ENCODE assay signal across 10 mouse cellular contexts in genomic region chr10:81420191-81420767, GRCm38 (mm10). TPM values are rescaled to one million over a fixed set of nuclear protein-coding genes. Genes with fewer than 3 reads are reported as not detected.
DNase-seq lines count a peak whose midpoint lies in the region; ATAC-seq and TF ChIP-seq lines count a peak whose summit lies in the region.
"Had no signal": no experiment of that assay in that cellular context is flagged by ENCODE, and none has a peak within 500 bp of the region (broad histone marks: within the 10 kb centered on the region; RNA-seq: fewer than 3 reads in every experiment).

No protein-coding gene starts in this region.

- ATAC-seq in kidney, embryonic 16.5 days (ENCODE audit: low FRiP score, low TSS enrichment) = no peak
- ATAC-seq in erythroblast, adult 5-6 weeks (replicated peaks; ENCODE audit: low FRiP score, poor library complexity, severe bottlenecking) = no peak

- peaks cover 11% of the 10 kb centered on the region; the same call in 1 of the 2 replicates for H3K36me3 ChIP-seq in kidney, embryonic 16.5 days (ENCODE audit: insufficient read depth, low read length)
- H3K36me3 ChIP-seq in ES-Bruce4 (ENCODE audit: control insufficient read depth, insufficient read depth, low read length, poor library complexity, severe bottlenecking) = no peaks in the 10 kb centered on the region
- H3K36me3 ChIP-seq: hindbrain, embryonic 15.5 days had no signal

- no peaks in the 10 kb centered on the region for H3K27me3 ChIP-seq in kidney, embryonic 16.5 days (ENCODE audit: insufficient read depth, low read length)
- H3K27me3 ChIP-seq in ES-Bruce4 (ENCODE audit: control insufficient read depth, insufficient read depth, low read length, poor library complexity, severe bottlenecking) = no peaks in the 10 kb centered on the region

- no peak overlapping the region for H3K27ac ChIP-seq in kidney, embryonic 16.5 days (ENCODE audit: low read length)
- H3K27ac ChIP-seq in ES-Bruce4 (ENCODE audit: insufficient read depth, low read length) = no peak overlapping the region
- H3K27ac ChIP-seq: hindbrain, embryonic 15.5 days had no signal

- intact Hi-C loops in heart, postnatal 25 days (cut with DNase I) = no loop called here

- no peaks in the 10 kb centered on the region for H3K9me3 ChIP-seq in kidney, embryonic 16.5 days (ENCODE audit: low read length)
- H3K9me3 ChIP-seq in ES-Bruce4 (replicated peaks; ENCODE audit: control insufficient read depth, insufficient read depth, low read length, poor library complexity, severe bottlenecking) = no peaks in the 10 kb centered on the region
- H3K9me3 ChIP-seq: hindbrain, embryonic 15.5 days had no signal

- TF ChIP-seq CTCF in ES-Bruce4 (IDR thresholded peaks at IDR 0.05; ENCODE audit: low read depth, low read length) = no peak

- H3K9ac ChIP-seq in kidney, embryonic 16.5 days (replicated peaks; ENCODE audit: low read length) = no peak overlapping the region
- no peak overlapping the region for H3K9ac ChIP-seq in ES-Bruce4 (ENCODE audit: low read depth, poor library complexity, severe bottlenecking)
- H3K9ac ChIP-seq: hindbrain, embryonic 15.5 days; lung, embryonic 14.5 days had no signal

- no peak overlapping the region for H3K4me2 ChIP-seq in kidney, embryonic 16.5 days (replicated peaks; ENCODE audit: low read depth, low read length)
- H3K4me2 ChIP-seq: hindbrain, embryonic 15.5 days; lung, embryonic 14.5 days had no signal

- H3K4me1 ChIP-seq in kidney, embryonic 16.5 days (ENCODE audit: insufficient read depth, low read length) = peaks cover 55% of the 10 kb centered on the region
- peaks cover 22% of the 10 kb centered on the region for H3K4me1 ChIP-seq in ES-Bruce4 (ENCODE audit: control insufficient read depth, insufficient read depth, low read length)

- TF ChIP-seq EP300 in ES-Bruce4 (IDR thresholded peaks at IDR 0.05; ENCODE audit: insufficient read depth, low read depth, low read length) = no peak

- TF ChIP-seq POLR2A in ES-Bruce4 (IDR thresholded peaks at IDR 0.05; ENCODE audit: insufficient read depth, low read length) = no peak

- WGBS in kidney, embryonic 16.5 days = 89% methylated on average over 40 of the region's 40 CpGs

- H3K4me3 ChIP-seq in kidney, embryonic 16.5 days (ENCODE audit: low read length) = no peak overlapping the region
- H3K4me3 ChIP-seq in ES-Bruce4 (ENCODE audit: low read depth, low read length) = peak overlapping the region; percentile 22; the same call in 1 of the 2 replicates
- H3K4me3 ChIP-seq: hindbrain, embryonic 15.5 days had no signal

- peak; percentile 44 for DNase-seq in kidney, postnatal 10 days
- DNase-seq in brain, adult 2 months (ENCODE audit: low read depth, low spot score) = peak; percentile 76
- peak; percentile 1 for DNase-seq in heart, postnatal 25 days (ENCODE audit: low spot score)
- no peak for DNase-seq in Muller cell, postnatal 12 days (ENCODE audit: inconsistent ontology term)
- DNase-seq in embryo, embryonic 11 days = no peak
- DNase-seq: lung, embryonic 14.5 days had no signal

RNA-seq across cellular contexts. Expression of gene Smim24, which starts 27.4 kb away (rescaled TPM):
- 42.7 and 44.1 TPM in 2 replicates for polyA plus RNA-seq in kidney, embryonic 16.5 days (2015; fragmentation: Nextera tagmentation; extraction: Ambion mirVana)
- 4.8 and 5.3 TPM in 2 replicates for polyA plus RNA-seq in ES-Bruce4 (2011; ENCODE audit: insufficient read depth, insufficient read length, low read depth, missing spikeins)
- total RNA-seq in heart, postnatal 25 days (2021) = 1 to 10 TPM; 2.0 TPM
- 5.4 TPM in 1 of 2 replicates, not detected in the other for total RNA-seq in erythroblast, adult 5-6 weeks (2015; ENCODE audit: low replicate concordance)
- total RNA-seq in erythroblast, adult 5-6 weeks (2017; ENCODE audit: low replicate concordance) = 1.8 and 3.8 TPM in 2 replicates

RNA-seq across cellular contexts. Expression of gene Gm48552, which starts 31.5 kb away (rescaled TPM):
- polyA plus RNA-seq in kidney, embryonic 16.5 days (2015; fragmentation: Nextera tagmentation; extraction: Ambion mirVana) = 1.4 and 1.6 TPM in 2 replicates
- polyA plus RNA-seq in ES-Bruce4 (2011; ENCODE audit: insufficient read depth, insufficient read length, low read depth, missing spikeins) = 1.1 TPM in 1 of 2 replicates, not detected in the other
- total RNA-seq in heart, postnatal 25 days (2021) = under 1 TPM in 1 of 2 experiments, not detected in 1; 0.70 TPM
- not detected in 2 replicates for total RNA-seq in erythroblast, adult 5-6 weeks (2015; ENCODE audit: low replicate concordance)
- 5.6 TPM in 1 of 2 replicates, not detected in the other for total RNA-seq in erythroblast, adult 5-6 weeks (2017; ENCODE audit: low replicate concordance)

RNA-seq across cellular contexts. Expression of gene Nfic, which starts 35.2 kb away (rescaled TPM):
- polyA plus RNA-seq in kidney, embryonic 16.5 days (2015; fragmentation: Nextera tagmentation; extraction: Ambion mirVana) = 87.8 and 92.0 TPM in 2 replicates
- polyA plus RNA-seq in ES-Bruce4 (2011; ENCODE audit: insufficient read depth, insufficient read length, low read depth, missing spikeins) = 6.1 and 7.2 TPM in 2 replicates
- 100 to 1,000 TPM; 110 to 130 TPM for total RNA-seq in heart, postnatal 25 days (2021)
- total RNA-seq in erythroblast, adult 5-6 weeks (2015; ENCODE audit: low replicate concordance) = 13.4 and 23.8 TPM in 2 replicates
- 0.84 and 8.2 TPM in 2 replicates for total RNA-seq in erythroblast, adult 5-6 weeks (2017; ENCODE audit: low replicate concordance)

RNA-seq across cellular contexts. Expression of gene Gm48551, which starts 36.0 kb away (rescaled TPM):
- polyA plus RNA-seq in kidney, embryonic 16.5 days (2015; fragmentation: Nextera tagmentation; extraction: Ambion mirVana) = 5.0 and 5.2 TPM in 2 replicates
- 1.5 TPM in 1 of 2 replicates, not detected in the other for polyA plus RNA-seq in ES-Bruce4 (2011; ENCODE audit: insufficient read depth, insufficient read length, low read depth, missing spikeins)
- under 1 TPM; 0.61 to 0.78 TPM for total RNA-seq in heart, postnatal 25 days (2021)
- 2.5 and 3.7 TPM in 2 replicates for total RNA-seq in erythroblast, adult 5-6 weeks (2015; ENCODE audit: low replicate concordance)
- total RNA-seq in erythroblast, adult 5-6 weeks (2017; ENCODE audit: low replicate concordance) = 1.3 TPM in 1 of 2 replicates, not detected in the other

RNA-seq across cellular contexts. Expression of gene Dohh, which starts 36.1 kb away (rescaled TPM):
- polyA plus RNA-seq in kidney, embryonic 16.5 days (2015; fragmentation: Nextera tagmentation; extraction: Ambion mirVana) = 87.6 and 104 TPM in 2 replicates
- polyA plus RNA-seq in ES-Bruce4 (2011; ENCODE audit: insufficient read depth, insufficient read length, low read depth, missing spikeins) = 52.9 and 70.3 TPM in 2 replicates
- total RNA-seq in heart, postnatal 25 days (2021) = 10 to 100 TPM; 52.0 to 56.2 TPM
- total RNA-seq in erythroblast, adult 5-6 weeks (2015; ENCODE audit: low replicate concordance) = 10.4 and 11.7 TPM in 2 replicates
- 32.5 and 33.7 TPM in 2 replicates for total RNA-seq in erythroblast, adult 5-6 weeks (2017; ENCODE audit: low replicate concordance)

Comparison
In these comparisons a context has a peak if more than half of its experiments do, and no peak if none do; other contexts are left out.
1. DNase-seq: peak in kidney, postnatal 10 days (single experiment), brain, adult 2 months (single experiment) and heart, postnatal 25 days (single experiment); none in Muller cell, postnatal 12 days (single experiment) and embryo, embryonic 11 days (single experiment).
2. RNA of gene Nfic, which starts 35.2 kb away (total RNA-seq): 110 to 130 TPM in heart, postnatal 25 days; 0.84 to 23.8 TPM in erythroblast, adult 5-6 weeks; every median in the first group is over 4 times any median in the second.